Mouse (Mus musculus) left cerebral cortex, postnatal 4 days (tissue): ENCODE data around the gene Rnaset2b. TPM values are rescaled to one million over a fixed set of nuclear protein-coding genes. Genes with fewer than 3 reads are reported as not detected.
A peak's percentile ranks its signal among the peaks of the same experiment; 100 is the strongest.
"Not testable (repeated sequence)": the region's sequence is repeated elsewhere in the genome, so short reads cannot be mapped to it uniquely, and the experiment has no call there.

Experiments used
- DNase-seq: peaks from one replicate; pipeline ENCODE4 v3.0.0-alpha.2; 2022
- intact Hi-C: fragments of 180-260 bp; cut with DNase I; formaldehyde crosslinking; loops from one replicate; pipeline ENCODE4 v1.15.1; 2025
- total RNA-seq, 2 experiments: library from RNA; stranded (reverse); gene quantifications; 2 replicates each; pipeline ENCODE4 v1.2.3; 2021

Rnaset2b gene
- total RNA-seq, 2 experiments from 2014 or later, result 28.6 to 34.9 TPM

- DNase-seq, intact Hi-C loops: not testable (repeated sequence)
These were observed 8.9 kb downstream of the Rnaset2b start for GRCm38 (mm10) chr17:6979380-6979779.

- intact Hi-C loops, DNase-seq: not testable (repeated sequence)
These were observed 9.7 kb downstream of the Rnaset2b start for GRCm38 (mm10) chr17:6980144-6980543.

GRCm38 (mm10) chr17:6986118-6986517, 15.7 kb downstream of the Rnaset2b start:
- intact Hi-C loops, result not testable (repeated sequence)

GRCm38 (mm10) chr17:6995504-6995903, 25.1 kb downstream of the Rnaset2b start:
- intact Hi-C loops, DNase-seq: not testable (repeated sequence)

More at GRCm38 (mm10) chr17:6986118-6986517, 15.7 kb downstream of the Rnaset2b start:
- not testable (repeated sequence) for DNase-seq

- intact Hi-C loops, DNase-seq: not testable (repeated sequence)
These were observed 26.4 kb downstream of the Rnaset2b start for GRCm38 (mm10) chr17:6996826-6997225.

GRCm38 (mm10) chr17:6997778-6998490, 27.5 kb downstream of the Rnaset2b start:
- intact Hi-C loops, DNase-seq: not testable (repeated sequence)

GRCm38 (mm10) chr17:7001790-7002585, 31.6 kb downstream of the Rnaset2b start:
- intact Hi-C loops, DNase-seq: not testable (repeated sequence)

- DNase-seq, intact Hi-C loops: not testable (repeated sequence)
These were observed 33.0 kb downstream of the Rnaset2b start for GRCm38 (mm10) chr17:7003392-7003791.

- DNase-seq, intact Hi-C loops: not testable (repeated sequence)
These were observed 35.2 kb downstream of the Rnaset2b start for GRCm38 (mm10) chr17:7005646-7006045.

- intact Hi-C loops, DNase-seq: not testable (repeated sequence)
These were observed 38.5 kb downstream of the Rnaset2b start for GRCm38 (mm10) chr17:7008885-7009284.

- DNase-seq, intact Hi-C loops: not testable (repeated sequence)
These were observed 39.0 kb downstream of the Rnaset2b start for GRCm38 (mm10) chr17:7009440-7009839.

- intact Hi-C loops, DNase-seq: not testable (repeated sequence)
These were observed 39.5 kb downstream of the Rnaset2b start for GRCm38 (mm10) chr17:7009901-7010300.

- DNase-seq, intact Hi-C loops: not testable (repeated sequence)
These were observed 43.8 kb downstream of the Rnaset2b start for GRCm38 (mm10) chr17:7014190-7014589.

- intact Hi-C loops, result not testable (repeated sequence)
These were observed 54.8 kb downstream of the Rnaset2b start, which contains the start of gene Gm1604a for GRCm38 (mm10) chr17:7025257-7025656. Gene Gm1604a, plus strand, starts transcription at chr17:7025568.

GRCm38 (mm10) chr17:7025764-7026346, 55.4 kb downstream of the Rnaset2b start:
- intact Hi-C loops, DNase-seq: not testable (repeated sequence)

More at GRCm38 (mm10) chr17:7025257-7025656, 54.8 kb downstream of the Rnaset2b start, which contains the start of gene Gm1604a:
- DNase-seq, result peak; percentile 20

- DNase-seq, intact Hi-C loops: not testable (repeated sequence)
These were observed 59.8 kb downstream of the Rnaset2b start for GRCm38 (mm10) chr17:7030204-7030603.

- DNase-seq, intact Hi-C loops: not testable (repeated sequence)
These were observed 60.3 kb downstream of the Rnaset2b start for GRCm38 (mm10) chr17:7030622-7031174.

- intact Hi-C loops, DNase-seq: not testable (repeated sequence)
These were observed 63.0 kb downstream of the Rnaset2b start for GRCm38 (mm10) chr17:7033192-7034166.
